Mouse (Mus musculus): ENCODE measurements around the gene Efna5.

- TF ChIP-seq CTCF (IDR thresholded peaks at IDR 0.05; ENCODE audit: low read depth, low read length) (no peak), TAL1 (conservative IDR thresholded peaks at IDR 0.05; ENCODE audit: low read depth, low read length) (no peak), GATA1 (IDR thresholded peaks at IDR 0.05; ENCODE audit: borderline replicate concordance, low read length) (no peak)
Measured at GRCm38 (mm10) chr17:62680737-62681136, 200.4 kb downstream of the Efna5 start.
